Mouse (Mus musculus) MEL (cell line): ENCODE data around the gene Pkd1l2. TPM values are rescaled to one million over a fixed set of nuclear protein-coding genes. Genes with fewer than 3 reads are reported as not detected.

Source experiments
- DNase-seq: peaks from one replicate; pipeline ENCODE4 v3.0.0; 2011; ENCODE audit warnings: low read depth, low spot score
- H3K27ac ChIP-seq: 2 replicates; pipeline ENCODE4 v1.5.1; 2012; ENCODE audit warnings: low read depth, mild to moderate bottlenecking, control low read depth, low read length, moderate library complexity; ENCODE audit not compliant: control insufficient read depth
- H3K27me3 ChIP-seq, 2 experiments: fragments of 150-350 bp in 1 of 2; sonication (generic) in 1 of 2; 2 replicates each; pipeline ENCODE4 v1.6.1; 2012; ENCODE audit warnings: low read length in 2 of 2, mild to moderate bottlenecking in 2 of 2, improper control_type of control experiment in 1 of 2, moderate library complexity in 1 of 2; ENCODE audit not compliant: insufficient read depth in 2 of 2, control insufficient read depth in 1 of 2
- H3K36me3 ChIP-seq, 2 experiments: 2 replicates each; pipeline ENCODE4 v1.6.1; 2012 to 2014; ENCODE audit warnings: low read length in 2 of 2, improper control_type of control experiment in 1 of 2, inconsistent platforms in 1 of 2, mild to moderate bottlenecking in 1 of 2; ENCODE audit not compliant: insufficient read depth in 2 of 2, control insufficient read depth in 1 of 2
- H3K4me1 ChIP-seq, 2 experiments: fragments of 150-350 bp in 1 of 2; sonication (generic) in 1 of 2; 2 replicates each; pipeline ENCODE4 v1.6.1; 2012; ENCODE audit warnings: low read length in 2 of 2, improper control_type of control experiment in 1 of 2, mild to moderate bottlenecking in 1 of 2; ENCODE audit not compliant: insufficient read depth in 2 of 2, control insufficient read depth in 1 of 2
- H3K4me3 ChIP-seq, 2 experiments: fragments of 150-350 bp in 1 of 2; sonication (generic) in 1 of 2; 2 replicates each; pipeline ENCODE4 v1.5.1; 2012; ENCODE audit warnings: low read depth in 2 of 2, low read length in 2 of 2, mild to moderate bottlenecking in 2 of 2, moderate library complexity in 2 of 2, control low read depth in 1 of 2, improper control_type of control experiment in 1 of 2; ENCODE audit not compliant: control insufficient read depth in 1 of 2, insufficient read depth in 1 of 2
- H3K79me2 ChIP-seq: 2 replicates; pipeline ENCODE4 v1.6.1; 2012; ENCODE audit warnings: mild to moderate bottlenecking, low read length, moderate library complexity; ENCODE audit not compliant: control insufficient read depth, poor library complexity, insufficient read depth
- H3K9ac ChIP-seq: 2 replicates; pipeline ENCODE4 v1.6.1; 2012; ENCODE audit warnings: low read depth, mild to moderate bottlenecking, control low read depth, low read length, moderate library complexity; ENCODE audit not compliant: control insufficient read depth, poor library complexity, severe bottlenecking
- H3K9me3 ChIP-seq: fragments of 150-350 bp; sonication (generic); replicated peaks from 2 replicates; pipeline ENCODE4 v1.6.1; 2012; ENCODE audit warnings: mild to moderate bottlenecking, low read length, improper control_type of control experiment, moderate library complexity; ENCODE audit not compliant: insufficient read depth
- BHLHE40 ChIP-seq: IDR thresholded peaks from 2 replicates; pipeline ENCODE4 v1.6.1; 2012; ENCODE audit warnings: low read depth, mild to moderate bottlenecking, inconsistent platforms, low read length, improper control_type of control experiment, borderline replicate concordance
- CHD1 ChIP-seq: IDR thresholded peaks from 2 replicates; pipeline ENCODE4 v1.6.1; 2012; ENCODE audit warnings: low read depth, mild to moderate bottlenecking, inconsistent platforms, low read length, improper control_type of control experiment
- CHD2 ChIP-seq: IDR thresholded peaks from 2 replicates; pipeline ENCODE4 v1.6.1; 2011; ENCODE audit warnings: low read length, improper control_type of control experiment
- CTCF ChIP-seq, 3 experiments: IDR thresholded peaks in 2 of 3; conservative IDR thresholded peaks in 1 of 3; 2 replicates each; pipeline ENCODE4 v1.5.1; 2011 to 2012; ENCODE audit warnings: low read length in 3 of 3, low read depth in 2 of 3, mild to moderate bottlenecking in 2 of 3, improper control_type of control experiment in 1 of 3, inconsistent platforms in 1 of 3, mixed read lengths in 1 of 3, moderate library complexity in 1 of 3; ENCODE audit not compliant: control insufficient read depth in 1 of 3, insufficient read depth in 1 of 3, poor library complexity in 1 of 3, severe bottlenecking in 1 of 3
- E2F4 ChIP-seq: IDR thresholded peaks from 2 replicates; pipeline ENCODE4 v1.6.1; 2011; ENCODE audit warnings: low read depth, low read length, improper control_type of control experiment, borderline replicate concordance
- ELF1 ChIP-seq: IDR thresholded peaks from 2 replicates; pipeline ENCODE4 v1.6.1; 2014; ENCODE audit warnings: low read depth, mild to moderate bottlenecking, inconsistent platforms, low read length, improper control_type of control experiment, moderate library complexity
- EP300 ChIP-seq, 2 experiments: IDR thresholded peaks; 2 replicates each; pipeline ENCODE4 v1.6.1; 2011; ENCODE audit warnings: improper control_type of control experiment in 2 of 2, low read length in 2 of 2, low read depth in 1 of 2, mild to moderate bottlenecking in 1 of 2
- ETS1 ChIP-seq: IDR thresholded peaks from 2 replicates; pipeline ENCODE4 v1.6.1; 2012; ENCODE audit warnings: low read depth, mild to moderate bottlenecking, inconsistent platforms, low read length, improper control_type of control experiment, moderate library complexity
- GATA1 ChIP-seq: IDR thresholded peaks from 2 replicates; pipeline ENCODE4 v1.6.1; 2011; ENCODE audit warnings: low read depth, low read length, improper control_type of control experiment
- JUND ChIP-seq: IDR thresholded peaks from 2 replicates; pipeline ENCODE4 v1.6.1; 2011; ENCODE audit warnings: low read depth, mild to moderate bottlenecking, improper control_type of control experiment, low read length
- MAZ ChIP-seq: IDR thresholded peaks from 2 replicates; pipeline ENCODE4 v1.6.1; 2012; ENCODE audit warnings: low read depth, mild to moderate bottlenecking, inconsistent platforms, low read length, improper control_type of control experiment
- MEF2A ChIP-seq: IDR thresholded peaks from 2 replicates; pipeline ENCODE4 v1.6.1; 2014; ENCODE audit warnings: low read depth, mild to moderate bottlenecking, inconsistent platforms, low read length, improper control_type of control experiment; ENCODE audit not compliant: poor library complexity, insufficient replicate concordance, severe bottlenecking; ENCODE audit errors: extremely low read depth
- MYC ChIP-seq: IDR thresholded peaks from 2 replicates; pipeline ENCODE4 v1.6.1; 2011; ENCODE audit warnings: low read depth, mild to moderate bottlenecking, low read length, improper control_type of control experiment, moderate library complexity
- NRF1 ChIP-seq: IDR thresholded peaks from 2 replicates; pipeline ENCODE4 v1.6.1; 2014; ENCODE audit warnings: low read depth, mild to moderate bottlenecking, inconsistent platforms, low read length, improper control_type of control experiment, moderate library complexity; ENCODE audit not compliant: poor library complexity, insufficient read depth, severe bottlenecking
- POLR2AphosphoS5 ChIP-seq: IDR thresholded peaks from 2 replicates; pipeline ENCODE4 v1.6.1; 2012; ENCODE audit warnings: low read depth, borderline replicate concordance, mild to moderate bottlenecking, inconsistent platforms, low read length, moderate library complexity, mixed read lengths
- RAD21 ChIP-seq: IDR thresholded peaks from 2 replicates; pipeline ENCODE4 v1.6.1; 2011; ENCODE audit warnings: mild to moderate bottlenecking, low read depth, low read length, improper control_type of control experiment
- RCOR1 ChIP-seq: IDR thresholded peaks from 2 replicates; pipeline ENCODE4 v1.6.1; 2012; ENCODE audit warnings: low read depth, mild to moderate bottlenecking, inconsistent platforms, low read length, improper control_type of control experiment
- SIN3A ChIP-seq: IDR thresholded peaks from 2 replicates; pipeline ENCODE4 v1.6.1; 2012; ENCODE audit warnings: low read length, improper control_type of control experiment, inconsistent platforms
- SMC3 ChIP-seq: IDR thresholded peaks from 2 replicates; pipeline ENCODE4 v1.6.1; 2011; ENCODE audit warnings: low read depth, low read length, improper control_type of control experiment
- TAL1 ChIP-seq: IDR thresholded peaks from 2 replicates; pipeline ENCODE4 v1.6.1; 2012; ENCODE audit warnings: mild to moderate bottlenecking, inconsistent platforms, low read length, moderate library complexity, mixed read lengths
- TCF12 ChIP-seq: IDR thresholded peaks from 2 replicates; pipeline ENCODE4 v1.6.1; 2014; ENCODE audit warnings: low read depth, mild to moderate bottlenecking, inconsistent platforms, low read length, improper control_type of control experiment, moderate library complexity
- USF2 ChIP-seq, 2 experiments: IDR thresholded peaks; 2 replicates each; pipeline ENCODE4 v1.6.1; 2011 to 2012; ENCODE audit warnings: improper control_type of control experiment in 2 of 2, low read length in 2 of 2, borderline replicate concordance in 1 of 2, inconsistent platforms in 1 of 2, low read depth in 1 of 2, mild to moderate bottlenecking in 1 of 2; ENCODE audit not compliant: insufficient read depth in 1 of 2
- ZKSCAN1 ChIP-seq: IDR thresholded peaks from 2 replicates; pipeline ENCODE4 v1.6.1; 2012; ENCODE audit warnings: low read depth, mild to moderate bottlenecking, inconsistent platforms, low read length, improper control_type of control experiment, moderate library complexity
- ZMIZ1 ChIP-seq: IDR thresholded peaks from 2 replicates; pipeline ENCODE4 v1.6.1; 2012; ENCODE audit warnings: low read depth, mild to moderate bottlenecking, inconsistent platforms, low read length, improper control_type of control experiment, moderate library complexity
- polyA plus RNA-seq, 2 experiments: library from polyadenylated mRNA; stranded (reverse) in 1 of 2; unstranded in 1 of 2; fragments of >175 nt in 1 of 2; fragments of >200 nt in 1 of 2; gene quantifications; 2 replicates each; pipeline versions ENCODE4 v1.2.1 to v1.2.4; 2012; ENCODE audit warnings: low replicate concordance in 2 of 2, low read depth in 1 of 2; ENCODE audit not compliant: insufficient read length in 2 of 2, insufficient read depth in 1 of 2, missing spikeins in 1 of 2
- total RNA-seq: library from RNA; depleted of rRNA; stranded (reverse); fragments of 300-350 nt; gene quantifications from 2 replicates; pipeline ENCODE4 v1.2.3, GENCODE M21; 2012

Pkd1l2 gene
- total and polyA plus RNA-seq, 3 experiments = 0.86 to 1.5 TPM; not detected in 1

GRCm38 (mm10) chr8:116952428-116952827 is 129.8 kb downstream of the Pkd1l2 start:
- Histone ChIP-seq H3K36me3 (peaks cover 0 to 11% of the 10 kb centered on the region in 2 experiments; a peak in 3 of 4 replicates), H3K9me3 (no peaks in the 10 kb centered on the region), H3K9ac (no peak overlapping the region), H3K27ac (no peak overlapping the region), H3K79me2 (peaks cover 18% of the 10 kb centered on the region), H3K27me3 (no peaks in the 10 kb centered on the region), H3K4me1 (peaks cover 2 to 10% of the 10 kb centered on the region in 2 experiments; a peak in 3 of 4 replicates), H3K4me3 (no peak overlapping the region)
- TF ChIP-seq GATA1 (no peak), SMC3 (no peak), ZMIZ1 (no peak), TAL1 (no peak), JUND (no peak), MEF2A (no peak), POLR2AphosphoS5 (no peak)
- DNase-seq = no peak

GRCm38 (mm10) chr8:116951778-116952177 is 130.5 kb downstream of the Pkd1l2 start:
- peaks cover 2 to 11% of the 10 kb centered on the region in 2 experiments; a peak in 3 of 4 replicates for H3K4me1 ChIP-seq
- no peak overlapping the region for H3K9ac ChIP-seq
- no peaks in the 10 kb centered on the region for H3K27me3 ChIP-seq
- peaks cover 0 to 13% of the 10 kb centered on the region in 2 experiments; a peak in 2 of 4 replicates for H3K36me3 ChIP-seq
- no peak overlapping the region for H3K27ac ChIP-seq
- DNase-seq = no peak
- peaks cover 21% of the 10 kb centered on the region for H3K79me2 ChIP-seq
- H3K9me3 ChIP-seq = no peaks in the 10 kb centered on the region
- no peak for TF ChIP-seq POLR2AphosphoS5
- TF ChIP-seq ETS1 = no peak
- TF ChIP-seq NRF1 = no peak
- TF ChIP-seq TAL1 = no peak
- no peak for TF ChIP-seq BHLHE40
- TF ChIP-seq TCF12 = no peak
- TF ChIP-seq RAD21 = no peak
- no peak for TF ChIP-seq USF2 (IDR thresholded peaks at IDR 0.05; ENCODE audit: borderline replicate concordance in 1 of 2, insufficient read depth in 1 of 2, low read depth in 1 of 2, low read length in 2 of 2)
- TF ChIP-seq, all 39 proteins: peak for 0
- H3K4me3 ChIP-seq = no peak overlapping the region

GRCm38 (mm10) chr8:116951369-116951768 is 130.9 kb downstream of the Pkd1l2 start:
- H3K79me2 ChIP-seq = peaks cover 22% of the 10 kb centered on the region
- peak; percentile 9 for DNase-seq
- H3K9me3 ChIP-seq = no peaks in the 10 kb centered on the region
- H3K36me3 ChIP-seq = peaks cover 0 to 13% of the 10 kb centered on the region in 2 experiments; a peak in 2 of 4 replicates
- no peaks in the 10 kb centered on the region for H3K27me3 ChIP-seq
- no peak overlapping the region for H3K4me3 ChIP-seq
- no peak overlapping the region for H3K27ac ChIP-seq
- TF ChIP-seq MYC = no peak
- TF ChIP-seq MAZ = no peak
- no peak for TF ChIP-seq ELF1
- no peak for TF ChIP-seq EP300 (IDR thresholded peaks at IDR 0.05; ENCODE audit: low read depth in 1 of 2, low read length in 2 of 2)
- no peak for TF ChIP-seq E2F4
- TF ChIP-seq RCOR1 = no peak
- TF ChIP-seq ZKSCAN1 = no peak
- no peak for TF ChIP-seq TCF12
- no peak for TF ChIP-seq CHD2
- no peak for TF ChIP-seq CHD1
- no peak for TF ChIP-seq CTCF (IDR thresholded peaks at IDR 0.05 in 2 of 3, conservative IDR thresholded peaks at IDR 0.05 in 1 of 3; ENCODE audit: control insufficient read depth in 1 of 3, insufficient read depth in 1 of 3, low read depth in 2 of 3, low read length in 3 of 3, poor library complexity in 1 of 3, severe bottlenecking in 1 of 3)
- TF ChIP-seq SIN3A = no peak
- peaks cover 2 to 11% of the 10 kb centered on the region in 2 experiments; a peak in 3 of 4 replicates for H3K4me1 ChIP-seq
- no peak overlapping the region for H3K9ac ChIP-seq
